Mouse (Mus musculus) thymus, postnatal 10 days (tissue): ENCODE data around the gene Olfr633.
"Not testable (repeated sequence)": the region's sequence is repeated elsewhere in the genome, so short reads cannot be mapped to it uniquely, and the experiment has no call there.

Source experiments
- DNase-seq, 2 experiments: peaks; one replicate each; pipeline ENCODE4 v3.0.0; 2021; ENCODE audit warnings: low spot score in 2 of 2

The Olfr633 gene

GRCm38 (mm10) chr7:103944137-103944536 is at the start of gene Olfr633:
Gene Olfr633, plus strand, starts transcription at chr7:103944437.
- DNase-seq = no peak

GRCm38 (mm10) chr7:103903187-103903586 is 41.0 kb upstream of the Olfr633 start, which contains the start of gene Olfr65:
Gene Olfr65, plus strand, starts transcription at chr7:103903487.
- no peak for DNase-seq

GRCm38 (mm10) chr7:103910047-103910446 is 34.2 kb upstream of the Olfr633 start:
- DNase-seq = no peak

- DNase-seq = no peak
These were observed 31.2 kb upstream of the Olfr633 start for GRCm38 (mm10) chr7:103912969-103913511.

- no peak for DNase-seq
These were observed 28.9 kb upstream of the Olfr633 start for GRCm38 (mm10) chr7:103915338-103915737.

- DNase-seq = no peak
These were observed 15.7 kb upstream of the Olfr633 start, which contains the start of gene Olfr631 for GRCm38 (mm10) chr7:103928525-103928924. Gene Olfr631, plus strand, starts transcription at chr7:103928825.

GRCm38 (mm10) chr7:103934264-103934663 is 10.0 kb upstream of the Olfr633 start, which contains the start of gene Olfr632:
Gene Olfr632, plus strand, starts transcription at chr7:103934347.
- no peak for DNase-seq

GRCm38 (mm10) chr7:103942730-103943129 is 1.5 kb upstream of the Olfr633 start:
- peak in 1 of 2 experiments; percentile 40 for DNase-seq

- not testable (repeated sequence) for DNase-seq
These were observed 22.6 kb downstream of the Olfr633 start for GRCm38 (mm10) chr7:103966873-103967272.

- no peak for DNase-seq
These were observed 26.6 kb downstream of the Olfr633 start, which contains the start of gene Olfr635 for GRCm38 (mm10) chr7:103970852-103971251. Gene Olfr635, plus strand, starts transcription at chr7:103971152.

GRCm38 (mm10) chr7:103971782-103972181 is 27.5 kb downstream of the Olfr633 start:
- no peak for DNase-seq

- DNase-seq = no peak
These were observed 54.2 kb downstream of the Olfr633 start, which contains the start of gene Olfr638 for GRCm38 (mm10) chr7:103998446-103998845. Gene Olfr638, plus strand, starts transcription at chr7:103998746.
